Mouse (Mus musculus): ENCODE results near the gene Cabcoco1. TPM values are rescaled to one million over a fixed set of nuclear protein-coding genes. Genes with fewer than 3 reads are reported as not detected.

The Cabcoco1 gene
- polyA plus RNA-seq, 1 experiment from 2014 or later, result 3.7 TPM

DNA sequence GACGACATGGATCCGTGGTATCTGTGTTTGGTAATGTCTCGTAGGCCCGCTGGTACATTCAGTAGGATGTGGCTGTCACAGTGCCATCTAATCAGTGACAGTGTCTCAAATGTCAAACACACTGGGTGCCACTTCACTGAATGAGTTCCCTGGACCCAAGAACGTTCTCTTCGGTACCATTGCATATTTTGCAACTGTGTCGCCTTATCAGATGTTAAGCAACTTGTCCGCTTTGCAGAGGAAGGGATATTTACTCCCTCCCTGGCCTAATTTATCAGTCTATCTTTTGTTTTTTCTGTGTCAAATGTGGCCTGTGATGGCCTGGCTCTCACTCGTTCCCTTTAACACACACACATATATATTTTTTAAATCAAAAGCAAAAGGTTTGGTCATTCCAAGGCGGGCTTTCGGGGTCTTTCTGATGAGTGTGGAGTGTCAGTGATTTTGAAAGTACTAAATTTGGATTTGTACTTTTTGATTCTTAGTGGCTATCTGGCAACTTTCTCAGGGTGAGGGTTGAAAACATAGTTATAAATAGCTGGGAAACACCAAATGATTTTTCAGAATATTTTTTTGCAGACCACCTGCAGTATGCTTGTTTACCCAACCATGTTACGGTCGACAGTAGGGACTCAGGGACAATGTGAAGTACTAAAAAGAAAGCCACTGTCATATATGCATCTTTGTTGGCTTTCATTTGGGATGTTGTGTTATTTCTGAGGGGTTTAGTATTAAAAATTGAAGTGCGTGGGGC lies 97.2 kb downstream of the Cabcoco1 start:
- Histone ChIP-seq H3K4me1 (ENCODE audit: insufficient read depth) (peaks cover 22% of the 10 kb centered on the region), H3K27ac (ENCODE audit: low read depth) (peak overlapping the region; percentile 89), H3K9ac (replicated peaks) (no peak overlapping the region), H3K9me3 (ENCODE audit: low read length) (no peaks in the 10 kb centered on the region), H3K4me2 (ENCODE audit: low read depth, low read length) (no peak overlapping the region), H3K4me3 (ENCODE audit: low read depth, low read length) (no peak overlapping the region), H3K27me3 (ENCODE audit: insufficient read depth, low read length) (no peaks in the 10 kb centered on the region), H3K36me3 (replicated peaks; ENCODE audit: insufficient read depth, low read length) (no peaks in the 10 kb centered on the region)
- 66% methylated on average over 14 of the region's 14 CpGs for WGBS (ENCODE audit: insufficient replicate concordance)
- DNase-seq (peak; percentile 31), ATAC-seq (peak; percentile 71)
- TF ChIP-seq CTCF (IDR thresholded peaks at IDR 0.05; ENCODE audit: low read depth), result no peak
- TF ChIP-seq EP300 (IDR thresholded peaks at IDR 0.05; ENCODE audit: low read depth), result peak; percentile 73

- 25% methylated on average over 7 of the region's 7 CpGs for WGBS (ENCODE audit: insufficient replicate concordance)
- Histone ChIP-seq H3K27ac (ENCODE audit: low read depth) (peak overlapping the region; percentile 55), H3K4me3 (ENCODE audit: low read depth, low read length) (no peak overlapping the region), H3K27me3 (ENCODE audit: insufficient read depth, low read length) (no peaks in the 10 kb centered on the region), H3K9ac (replicated peaks) (no peak overlapping the region), H3K9me3 (ENCODE audit: low read length) (no peaks in the 10 kb centered on the region), H3K36me3 (replicated peaks; ENCODE audit: insufficient read depth, low read length) (no peaks in the 10 kb centered on the region), H3K4me1 (ENCODE audit: insufficient read depth) (peaks cover 22% of the 10 kb centered on the region), H3K4me2 (ENCODE audit: low read depth, low read length) (peak overlapping the region; percentile 19; the same call in 1 of the 2 replicates)
- TF ChIP-seq CTCF (IDR thresholded peaks at IDR 0.05; ENCODE audit: low read depth) (no peak), EP300 (IDR thresholded peaks at IDR 0.05; ENCODE audit: low read depth) (no peak)
- ATAC-seq, result no peak
- DNase-seq, result no peak
These were observed 98.6 kb downstream of the Cabcoco1 start for GRCm38 (mm10) chr10:68443132-68443531.

DNA sequence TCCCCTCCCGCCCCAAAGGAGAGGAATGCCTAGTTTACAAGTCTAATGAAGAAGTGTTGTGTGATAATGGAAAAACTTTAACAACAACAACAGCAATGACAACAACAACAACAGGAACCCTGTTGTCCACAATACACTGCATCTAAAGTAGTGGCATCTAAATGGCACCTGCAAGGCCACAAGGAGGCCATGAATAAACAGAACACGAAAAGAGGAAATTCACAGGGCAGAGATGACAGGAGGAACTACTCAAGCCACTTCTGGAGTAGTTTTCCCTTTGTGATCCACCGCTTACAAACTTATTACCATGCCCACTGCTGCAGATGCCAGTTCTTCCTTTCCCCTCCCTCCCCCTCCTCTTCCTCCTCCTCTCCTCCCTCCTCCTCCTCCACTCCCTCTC lies 99.0 kb downstream of the Cabcoco1 start:
- TF ChIP-seq CTCF (IDR thresholded peaks at IDR 0.05; ENCODE audit: low read depth) (no peak), EP300 (IDR thresholded peaks at IDR 0.05; ENCODE audit: low read depth) (no peak)
- no peaks in the 10 kb centered on the region for H3K36me3 ChIP-seq (replicated peaks; ENCODE audit: insufficient read depth, low read length)
- DNase-seq (no peak), ATAC-seq (no peak)
- peak overlapping the region; percentile 55 for H3K27ac ChIP-seq (ENCODE audit: low read depth)
- WGBS (ENCODE audit: insufficient replicate concordance), result 37% methylated on average over 3 of the region's 3 CpGs
- no peaks in the 10 kb centered on the region for H3K27me3 ChIP-seq (ENCODE audit: insufficient read depth, low read length)
- H3K9ac ChIP-seq (replicated peaks), result no peak overlapping the region
- peak overlapping the region; percentile 19; the same call in 1 of the 2 replicates for H3K4me2 ChIP-seq (ENCODE audit: low read depth, low read length)
- no peak overlapping the region for H3K4me3 ChIP-seq (ENCODE audit: low read depth, low read length)
- H3K4me1 ChIP-seq (ENCODE audit: insufficient read depth), result peaks cover 22% of the 10 kb centered on the region
- no peaks in the 10 kb centered on the region for H3K9me3 ChIP-seq (ENCODE audit: low read length)

GRCm38 (mm10) chr10:68441931-68442662 lies 99.6 kb downstream of the Cabcoco1 start:
- Histone ChIP-seq H3K4me3 (ENCODE audit: low read depth, low read length) (no peak overlapping the region), H3K4me2 (ENCODE audit: low read depth, low read length) (no peak overlapping the region), H3K36me3 (replicated peaks; ENCODE audit: insufficient read depth, low read length) (no peaks in the 10 kb centered on the region), H3K9me3 (ENCODE audit: low read length) (no peaks in the 10 kb centered on the region), H3K27me3 (ENCODE audit: insufficient read depth, low read length) (no peaks in the 10 kb centered on the region), H3K27ac (ENCODE audit: low read depth) (no peak overlapping the region), H3K4me1 (ENCODE audit: insufficient read depth) (peaks cover 22% of the 10 kb centered on the region), H3K9ac (replicated peaks) (no peak overlapping the region)
- DNase-seq (no peak), ATAC-seq (no peak)
- TF ChIP-seq CTCF (IDR thresholded peaks at IDR 0.05; ENCODE audit: low read depth) (no peak), EP300 (IDR thresholded peaks at IDR 0.05; ENCODE audit: low read depth) (no peak)
- WGBS (ENCODE audit: insufficient replicate concordance), result 64% methylated on average over 10 of the region's 10 CpGs

- H3K4me1 ChIP-seq (ENCODE audit: insufficient read depth), result peaks cover 12% of the 10 kb centered on the region
- H3K9ac ChIP-seq (replicated peaks), result no peak overlapping the region
- DNase-seq (no peak), ATAC-seq (no peak)
- no peak overlapping the region for H3K4me2 ChIP-seq (ENCODE audit: low read depth, low read length)
- TF ChIP-seq EP300 (IDR thresholded peaks at IDR 0.05; ENCODE audit: low read depth) (no peak), CTCF (IDR thresholded peaks at IDR 0.05; ENCODE audit: low read depth) (no peak)
- H3K27ac ChIP-seq (ENCODE audit: low read depth), result no peak overlapping the region
- H3K36me3 ChIP-seq (replicated peaks; ENCODE audit: insufficient read depth, low read length), result no peaks in the 10 kb centered on the region
- H3K27me3 ChIP-seq (ENCODE audit: insufficient read depth, low read length), result no peaks in the 10 kb centered on the region
- H3K9me3 ChIP-seq (ENCODE audit: low read length), result no peaks in the 10 kb centered on the region
- WGBS (ENCODE audit: insufficient replicate concordance), result 74% methylated on average over 8 of the region's 8 CpGs
- no peak overlapping the region for H3K4me3 ChIP-seq (ENCODE audit: low read depth, low read length)
These were observed 101.2 kb downstream of the Cabcoco1 start for GRCm38 (mm10) chr10:68440515-68440914.

- H3K27ac ChIP-seq (ENCODE audit: low read depth), result peak overlapping the region; percentile 49
- H3K4me3 ChIP-seq (ENCODE audit: low read depth, low read length), result no peak overlapping the region
- H3K4me1 ChIP-seq (ENCODE audit: insufficient read depth), result peaks cover 11% of the 10 kb centered on the region; the same call in 1 of the 2 replicates
- H3K9ac ChIP-seq (replicated peaks), result no peak overlapping the region
- no peak overlapping the region for H3K4me2 ChIP-seq (ENCODE audit: low read depth, low read length)
- ATAC-seq (peak; percentile 76), DNase-seq (no peak)
- H3K27me3 ChIP-seq (ENCODE audit: insufficient read depth, low read length), result no peaks in the 10 kb centered on the region
- no peaks in the 10 kb centered on the region for H3K36me3 ChIP-seq (replicated peaks; ENCODE audit: insufficient read depth, low read length)
- H3K9me3 ChIP-seq (ENCODE audit: low read length), result no peaks in the 10 kb centered on the region
- TF ChIP-seq EP300 (IDR thresholded peaks at IDR 0.05; ENCODE audit: low read depth), result no peak
- TF ChIP-seq CTCF (IDR thresholded peaks at IDR 0.05; ENCODE audit: low read depth), result no peak
- WGBS (ENCODE audit: insufficient replicate concordance), result 66% methylated on average over 7 of the region's 7 CpGs
These were observed 105.9 kb downstream of the Cabcoco1 start for GRCm38 (mm10) chr10:68435754-68436153.

All from liver, postnatal 0 days (tissue).